Mouse (Mus musculus) CH12.LX (cell line): ENCODE measurements around the gene Tmco3. TPM values are rescaled to one million over a fixed set of nuclear protein-coding genes. Genes with fewer than 3 reads are reported as not detected.

Experiments used
- DNase-seq: peaks from one replicate; pipeline ENCODE4 v3.0.0-alpha.2; 2013; ENCODE audit errors: extremely low read depth
- H3K27ac ChIP-seq: 2 replicates; pipeline ENCODE4 v1.5.1; 2012; ENCODE audit warnings: low read depth, mild to moderate bottlenecking, control low read depth, moderate library complexity; ENCODE audit not compliant: insufficient read depth
- H3K27me3 ChIP-seq: replicated peaks from 2 replicates; pipeline ENCODE3; 2012; ENCODE audit warnings: inconsistent platforms
- H3K36me3 ChIP-seq, 2 experiments: replicated peaks in 1 of 2; 2 replicates each; pipeline versions ENCODE3 to v1.6.1; 2012; ENCODE audit warnings: inconsistent platforms in 1 of 2, low read length in 1 of 2, mild to moderate bottlenecking in 1 of 2, mixed read lengths in 1 of 2, moderate library complexity in 1 of 2; ENCODE audit not compliant: control insufficient read depth in 1 of 2, insufficient read depth in 1 of 2
- H3K4me1 ChIP-seq, 2 experiments: 2 replicates each; pipeline ENCODE4 v1.6.1; 2012; ENCODE audit warnings: inconsistent platforms in 1 of 2, moderate library complexity in 1 of 2; ENCODE audit not compliant: insufficient read depth in 2 of 2, control insufficient read depth in 1 of 2
- H3K4me2 ChIP-seq: 2 replicates; pipeline ENCODE4 v1.6.1; 2012; ENCODE audit warnings: low read depth, mild to moderate bottlenecking, control low read depth; ENCODE audit not compliant: poor library complexity, insufficient read depth, severe bottlenecking
- H3K4me3 ChIP-seq, 3 experiments: fragments of 150-350 bp in 1 of 3; sonication (generic) in 1 of 3; replicated peaks in 1 of 3; 2 replicates each; pipeline versions ENCODE3 to v1.5.1; 2011 to 2012; ENCODE audit warnings: low read depth in 2 of 3, low read length in 2 of 3, mild to moderate bottlenecking in 2 of 3, moderate library complexity in 2 of 3, control low read depth in 1 of 3, improper control_type of control experiment in 1 of 3, inconsistent platforms in 1 of 3, mixed read lengths in 1 of 3; ENCODE audit not compliant: poor library complexity in 1 of 3
- H3K79me2 ChIP-seq: replicated peaks from 2 replicates; pipeline ENCODE4 v1.6.1; 2012; ENCODE audit warnings: mild to moderate bottlenecking, moderate library complexity; ENCODE audit not compliant: control insufficient read depth, poor library complexity, insufficient read depth, severe bottlenecking; ENCODE audit errors: extremely low read depth
- H3K9ac ChIP-seq: 2 replicates; pipeline ENCODE4 v1.6.1; 2012; ENCODE audit warnings: low read depth, mild to moderate bottlenecking, control low read depth, moderate library complexity; ENCODE audit not compliant: insufficient read depth
- H3K9me3 ChIP-seq: replicated peaks from 2 replicates; pipeline ENCODE3; 2012; ENCODE audit warnings: low read length, inconsistent platforms, mixed read lengths
- CHD1 ChIP-seq: IDR thresholded peaks from 2 replicates; pipeline ENCODE4 v1.6.1; 2012; ENCODE audit warnings: low read depth, low read length, improper control_type of control experiment, inconsistent platforms
- CTCF ChIP-seq, 2 experiments: IDR thresholded peaks in 1 of 2; conservative IDR thresholded peaks in 1 of 2; 2 replicates each; pipeline ENCODE4 v1.5.1; 2011 to 2012; ENCODE audit warnings: low read depth in 2 of 2, low read length in 2 of 2, improper control_type of control experiment in 1 of 2, inconsistent platforms in 1 of 2, mild to moderate bottlenecking in 1 of 2, moderate library complexity in 1 of 2
- E2F4 ChIP-seq: IDR thresholded peaks from 2 replicates; pipeline ENCODE4 v1.6.1; 2011; ENCODE audit warnings: low read depth, low read length, improper control_type of control experiment; ENCODE audit not compliant: insufficient replicate concordance
- ELF1 ChIP-seq: IDR thresholded peaks from 2 replicates; pipeline ENCODE4 v1.6.1; 2014; ENCODE audit warnings: low read depth, mild to moderate bottlenecking, inconsistent platforms, low read length, improper control_type of control experiment
- EP300 ChIP-seq: IDR thresholded peaks from 2 replicates; pipeline ENCODE4 v1.6.1; 2011; ENCODE audit warnings: low read length, improper control_type of control experiment
- ETS1 ChIP-seq: conservative IDR thresholded peaks from 2 replicates; pipeline ENCODE4 v1.6.1; 2012; ENCODE audit warnings: low read depth, mild to moderate bottlenecking, inconsistent platforms, low read length, improper control_type of control experiment, moderate library complexity
- GABPA ChIP-seq: IDR thresholded peaks from 2 replicates; pipeline ENCODE4 v1.6.1; 2012; ENCODE audit warnings: low read depth, low read length, improper control_type of control experiment, inconsistent platforms; ENCODE audit not compliant: insufficient replicate concordance
- IRF4 ChIP-seq: IDR thresholded peaks from 2 replicates; pipeline ENCODE4 v1.6.1; 2014; ENCODE audit warnings: low read depth, mild to moderate bottlenecking, inconsistent platforms, low read length, improper control_type of control experiment
- JUN ChIP-seq: IDR thresholded peaks from 2 replicates; pipeline ENCODE4 v1.6.1; 2011; ENCODE audit warnings: low read depth, mild to moderate bottlenecking, low read length, improper control_type of control experiment, moderate library complexity; ENCODE audit not compliant: insufficient read depth
- KAT2A ChIP-seq: IDR thresholded peaks from 2 replicates; pipeline ENCODE4 v1.6.1; 2012; ENCODE audit warnings: low read length, improper control_type of control experiment, inconsistent platforms; ENCODE audit not compliant: insufficient replicate concordance
- MAFK ChIP-seq: IDR thresholded peaks from 2 replicates; pipeline ENCODE4 v1.6.1; 2011; ENCODE audit warnings: low read length, improper control_type of control experiment; ENCODE audit not compliant: insufficient replicate concordance
- MAX ChIP-seq: IDR thresholded peaks from 2 replicates; pipeline ENCODE4 v1.6.1; 2011; ENCODE audit warnings: low read length, improper control_type of control experiment
- MAZ ChIP-seq: IDR thresholded peaks from 2 replicates; pipeline ENCODE4 v1.6.1; 2012; ENCODE audit warnings: low read depth, mild to moderate bottlenecking, inconsistent platforms, low read length, improper control_type of control experiment, moderate library complexity
- MEF2A ChIP-seq: IDR thresholded peaks from 2 replicates; pipeline ENCODE4 v1.6.1; 2014; ENCODE audit warnings: low read depth, mild to moderate bottlenecking, inconsistent platforms, low read length, improper control_type of control experiment, borderline replicate concordance
- MXI1 ChIP-seq: IDR thresholded peaks from 2 replicates; pipeline ENCODE4 v1.6.1; 2011; ENCODE audit warnings: mild to moderate bottlenecking, low read depth, low read length, improper control_type of control experiment
- MYC ChIP-seq: IDR thresholded peaks from 2 replicates; pipeline ENCODE4 v1.6.1; 2011; ENCODE audit warnings: low read depth, mild to moderate bottlenecking, improper control_type of control experiment, low read length
- NRF1 ChIP-seq: IDR thresholded peaks from 2 replicates; pipeline ENCODE4 v1.6.1; 2014; ENCODE audit warnings: low read depth, mild to moderate bottlenecking, inconsistent platforms, low read length, improper control_type of control experiment, moderate library complexity
- PAX5 ChIP-seq: IDR thresholded peaks from 2 replicates; pipeline ENCODE4 v1.6.1; 2012; ENCODE audit warnings: low read length, inconsistent platforms, mixed read lengths
- RCOR1 ChIP-seq: conservative IDR thresholded peaks from 2 replicates; pipeline ENCODE4 v1.6.1; 2012; ENCODE audit warnings: low read depth, mild to moderate bottlenecking, inconsistent platforms, low read length, improper control_type of control experiment
- SMC3 ChIP-seq: IDR thresholded peaks from 2 replicates; pipeline ENCODE4 v1.6.1; 2011; ENCODE audit warnings: low read depth, low read length, improper control_type of control experiment
- TBP ChIP-seq: conservative IDR thresholded peaks from 2 replicates; pipeline ENCODE4 v1.6.1; 2011; ENCODE audit warnings: low read depth, low read length, improper control_type of control experiment
- TCF12 ChIP-seq: IDR thresholded peaks from 2 replicates; pipeline ENCODE4 v1.6.1; 2014; ENCODE audit warnings: low read depth, mild to moderate bottlenecking, inconsistent platforms, low read length, improper control_type of control experiment
- USF1 ChIP-seq: IDR thresholded peaks from 2 replicates; pipeline ENCODE4 v1.6.1; 2014; ENCODE audit warnings: low read depth, mild to moderate bottlenecking, inconsistent platforms, low read length, improper control_type of control experiment
- ZC3H11A ChIP-seq: IDR thresholded peaks from 2 replicates; pipeline ENCODE4 v1.6.1; 2012; ENCODE audit warnings: low read depth, mild to moderate bottlenecking, inconsistent platforms, low read length, improper control_type of control experiment
- ZMIZ1 ChIP-seq: IDR thresholded peaks from 2 replicates; pipeline ENCODE4 v1.6.1; 2012; ENCODE audit warnings: low read depth, mild to moderate bottlenecking, inconsistent platforms, low read length, improper control_type of control experiment
- dilution Hi-C: fragments of 300-500 bp; cut with MboI; formaldehyde crosslinking; loops from 2 replicates; pipeline ENCODE4 v1.14.3; 2020; ENCODE audit warnings: low sequenced_read_pairs; ENCODE audit not compliant: extremely low pct_unique_long_range_greater_than_20kb, extremely low pct_ligation_motif_present
- in situ Hi-C: fragments of 300-500 bp; cut with MboI; formaldehyde crosslinking; loops from 3 replicates; pipeline ENCODE4 v1.14.3; 2019; ENCODE audit warnings: low sequenced_read_pairs, low pct_ligation_motif_present, low pct_unique_long_range_greater_than_20kb, mixed read lengths
- polyA plus RNA-seq: library from polyadenylated mRNA; unstranded; fragments of >175 nt; gene quantifications from 2 replicates; pipeline ENCODE4 v1.2.1, GENCODE M21; 2012; ENCODE audit warnings: low read depth; ENCODE audit not compliant: insufficient read length
- total RNA-seq, 2 experiments: library from RNA; depleted of rRNA; stranded (reverse); fragments of 300-350 nt in 1 of 2; fragments of >200 nt in 1 of 2; gene quantifications; 2 replicates each; pipeline ENCODE4 v1.2.3; 2012 to 2014

Gene Tmco3
- total and polyA plus RNA-seq, 3 experiments: 7.3 to 15.1 (median 10.1) TPM

- no peak for TF ChIP-seq E2F4
- no peak for TF ChIP-seq JUN
- TF ChIP-seq MYC: no peak
- TF ChIP-seq USF1: no peak
- no peak for TF ChIP-seq MEF2A
- TF ChIP-seq RCOR1: no peak
- TF ChIP-seq EP300: no peak
- no peak for TF ChIP-seq NRF1
- TF ChIP-seq CTCF (conservative IDR thresholded peaks at IDR 0.05 in 1 of 2, IDR thresholded peaks at IDR 0.05 in 1 of 2; ENCODE audit: low read depth in 2 of 2, low read length in 2 of 2): no peak
- no peak for TF ChIP-seq ZMIZ1
- no peak for TF ChIP-seq KAT2A
- TF ChIP-seq SMC3: no peak
- TF ChIP-seq ETS1: no peak
- no peak for TF ChIP-seq GABPA
- no peak for TF ChIP-seq IRF4
- no peak for TF ChIP-seq TCF12
- no peak for TF ChIP-seq MAFK
- TF ChIP-seq TBP: no peak
- TF ChIP-seq ELF1: no peak
- TF ChIP-seq PAX5: no peak
- Histone ChIP-seq H3K36me3 (peaks cover 50 to 66% of the 10 kb centered on the region in 2 experiments), H3K4me2 (no peak overlapping the region), H3K27ac (no peak overlapping the region), H3K4me1 (no peaks in the 10 kb centered on the region), H3K27me3 (no peaks in the 10 kb centered on the region), H3K4me3 (no peak overlapping the region), H3K9me3 (peaks cover 7% of the 10 kb centered on the region), H3K79me2 (no peaks in the 10 kb centered on the region), H3K9ac (no peak overlapping the region)
- dilution Hi-C loops: no loop called here
- in situ Hi-C loops: no loop called here
- no peak for DNase-seq
These were observed 11.6 kb downstream of the Tmco3 start for GRCm38 (mm10) chr8:13299571-13299970.

GRCm38 (mm10) chr8:13301036-13301435 lies 13.0 kb downstream of the Tmco3 start:
- H3K36me3 ChIP-seq: peaks cover 36 to 63% of the 10 kb centered on the region in 2 experiments
- H3K4me3 ChIP-seq: no peak overlapping the region
- no peak overlapping the region for H3K4me2 ChIP-seq
- dilution Hi-C loops (no loop called here), in situ Hi-C loops (no loop called here)
- H3K27me3 ChIP-seq: no peaks in the 10 kb centered on the region
- peaks cover 9% of the 10 kb centered on the region for H3K9me3 ChIP-seq
- H3K4me1 ChIP-seq: no peaks in the 10 kb centered on the region
- no peak overlapping the region for H3K9ac ChIP-seq
- TF ChIP-seq MAX (no peak), CHD1 (no peak), ZC3H11A (no peak), USF1 (no peak), MAFK (no peak), MXI1 (no peak), MAZ (no peak), IRF4 (no peak), MEF2A (no peak), CTCF (conservative IDR thresholded peaks at IDR 0.05 in 1 of 2, IDR thresholded peaks at IDR 0.05 in 1 of 2; ENCODE audit: low read depth in 2 of 2, low read length in 2 of 2) (no peak), MYC (no peak), ELF1 (no peak)
- H3K79me2 ChIP-seq: no peaks in the 10 kb centered on the region
- H3K27ac ChIP-seq: no peak overlapping the region
- no peak for DNase-seq
